Mouse (Mus musculus): ENCODE data around the gene Slc25a28.

Gene Slc25a28

GRCm38 (mm10) chr19:43674730-43675524, at the start of gene Slc25a28:
Slc25a28 (minus strand) TSS chr19:43674881.
- peak; percentile 96 to 99 for DNase-seq (ENCODE audit: low spot score in 2 of 2)

GRCm38 (mm10) chr19:43724194-43724593, 49.5 kb upstream of the Slc25a28 start:
- DNase-seq (ENCODE audit: low spot score in 2 of 2): no peak

DNA sequence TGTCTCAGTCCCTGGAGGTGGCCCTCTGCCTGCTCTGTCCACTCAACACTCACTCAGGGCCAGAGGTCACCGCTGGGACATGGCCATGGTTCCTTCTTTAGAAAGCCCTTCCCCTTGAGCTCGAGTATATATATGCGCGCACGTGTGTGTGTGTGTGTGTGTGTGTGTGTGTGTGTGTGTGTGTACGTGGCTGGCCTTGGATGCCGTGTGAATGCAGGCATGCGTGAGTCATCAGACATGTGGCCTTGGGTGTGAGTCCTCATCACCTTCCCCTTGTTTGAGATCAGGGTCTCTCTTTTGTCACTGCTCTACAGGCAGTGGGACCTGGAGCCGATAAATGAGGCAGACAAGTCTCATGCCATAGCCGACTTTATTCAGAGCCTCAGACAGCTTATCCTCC, 48.8 kb upstream of the Slc25a28 start:
- no peak for DNase-seq (ENCODE audit: low spot score in 2 of 2)

DNA sequence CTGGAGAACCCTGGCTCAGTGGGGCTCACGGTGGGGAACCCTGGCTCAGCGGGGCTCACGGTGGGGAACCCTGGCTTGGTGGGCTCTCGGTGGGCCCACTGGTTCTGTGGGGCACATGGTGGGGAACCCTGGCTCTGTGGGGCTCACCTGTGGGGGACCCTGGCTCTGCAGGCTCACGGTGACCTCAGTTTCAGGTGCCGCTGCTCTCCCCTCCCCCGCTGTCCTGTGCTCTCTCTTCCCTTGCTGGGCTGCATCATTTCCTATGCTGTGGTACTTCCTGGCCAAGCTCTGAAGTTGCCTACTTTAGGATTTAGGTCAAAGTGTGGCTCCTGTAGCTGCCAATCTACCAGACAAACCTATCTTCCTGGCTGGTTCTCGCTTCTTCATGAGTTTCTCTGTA, 48.2 kb upstream of the Slc25a28 start:
- DNase-seq (ENCODE audit: low spot score in 2 of 2): no peak

DNA sequence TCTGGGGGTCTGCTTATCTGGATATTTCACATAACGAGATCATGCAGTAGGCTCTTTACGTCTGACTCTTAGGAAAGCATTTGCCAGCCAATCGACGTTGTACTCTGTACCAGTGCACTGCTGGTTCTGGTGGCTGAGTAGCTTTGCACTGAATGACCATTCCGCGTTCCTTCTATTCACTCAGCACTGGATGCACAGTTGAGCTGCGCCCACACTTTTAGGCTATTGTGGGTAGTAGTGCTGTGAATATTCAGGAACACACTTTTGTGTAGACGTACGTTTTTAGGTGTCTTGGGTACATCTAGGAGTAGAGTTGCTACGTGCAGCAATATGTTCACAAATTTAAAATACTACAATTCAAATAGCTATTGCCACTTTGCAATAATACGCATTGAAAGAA, 45.4 kb upstream of the Slc25a28 start:
- DNase-seq (ENCODE audit: low spot score in 2 of 2): no peak

GRCm38 (mm10) chr19:43711971-43712370, 37.3 kb upstream of the Slc25a28 start:
- no peak for DNase-seq (ENCODE audit: low spot score in 2 of 2)

DNA sequence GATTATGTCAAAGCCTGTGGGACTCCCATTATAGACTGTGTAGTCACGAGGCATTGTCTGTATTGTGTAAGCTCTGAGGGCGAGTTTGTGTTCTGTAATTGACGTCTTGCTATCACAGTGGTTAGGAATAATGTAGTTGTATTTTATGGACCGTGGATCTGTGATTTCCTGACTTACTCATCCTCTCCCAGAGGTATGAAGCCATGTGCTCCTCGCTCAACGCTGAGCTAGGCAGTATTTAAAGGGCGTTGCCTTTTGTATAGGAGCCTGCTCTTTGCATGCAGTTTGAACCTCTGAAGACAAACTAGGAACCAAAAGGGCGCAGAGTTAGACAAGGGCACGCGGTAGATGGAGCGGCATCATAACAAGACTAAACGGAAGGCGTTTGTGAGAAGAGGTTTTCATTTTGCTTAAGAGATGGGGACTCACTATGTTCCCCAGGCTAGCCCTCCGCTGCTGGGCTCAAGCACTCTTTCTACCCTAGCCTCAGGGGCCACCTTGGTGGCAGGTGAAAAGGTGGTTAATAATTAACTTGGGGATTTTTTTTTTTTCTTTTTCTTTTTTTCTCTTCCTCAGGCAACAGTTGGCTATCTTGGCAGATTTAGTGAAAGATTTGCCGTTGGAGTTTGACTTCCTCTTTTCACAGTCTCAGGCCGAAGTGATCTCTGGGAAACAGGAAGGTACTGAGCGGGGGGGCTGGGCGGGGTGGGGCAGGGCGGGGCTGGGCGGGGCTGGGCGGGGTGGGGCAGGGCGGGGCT, 36.7 kb upstream of the Slc25a28 start:
- peak; percentile 34 to 40 for DNase-seq (ENCODE audit: low spot score in 2 of 2)

DNA sequence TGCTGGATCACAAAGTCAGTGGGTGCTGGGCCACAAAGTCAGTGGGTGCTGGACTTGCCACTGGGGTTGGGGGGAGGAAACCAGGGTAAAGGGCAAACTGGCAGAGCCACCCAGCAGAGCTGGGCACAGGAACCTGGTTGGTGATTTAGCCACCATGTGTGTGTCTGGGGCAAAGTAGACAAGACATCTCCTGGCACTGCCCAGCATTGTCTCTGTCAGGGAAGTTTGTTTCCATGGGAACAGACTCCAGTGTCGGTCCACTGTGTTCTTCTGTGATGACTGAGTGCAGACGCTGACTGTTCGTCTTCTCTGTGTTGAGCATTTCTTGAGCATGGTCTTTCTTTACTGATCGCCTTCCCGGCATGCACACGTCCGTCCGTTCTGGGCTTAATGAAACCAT, 34.6 kb upstream of the Slc25a28 start:
- DNase-seq (ENCODE audit: low spot score in 2 of 2): no peak

DNA sequence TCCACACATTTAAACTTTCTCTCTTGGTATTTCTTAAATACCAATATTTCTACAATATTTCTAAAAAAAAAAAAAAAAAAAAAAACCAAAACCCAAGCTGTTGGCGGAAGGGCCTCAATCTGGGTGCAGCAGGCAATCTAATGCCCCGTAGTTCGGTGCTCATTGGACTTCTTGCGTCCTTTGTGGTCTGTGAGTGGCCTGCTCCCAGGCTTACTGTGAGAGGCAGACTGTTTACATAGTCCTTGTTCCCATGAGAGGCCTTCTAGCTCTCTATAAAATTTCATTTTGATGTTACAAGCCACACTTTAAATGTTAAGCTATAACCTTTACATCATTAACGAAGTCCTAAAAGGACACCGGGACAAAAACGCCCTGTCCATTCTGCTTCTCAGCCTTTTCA, 33.5 kb upstream of the Slc25a28 start:
- DNase-seq (ENCODE audit: low spot score in 2 of 2): no peak

GRCm38 (mm10) chr19:43704787-43705497, 30.3 kb upstream of the Slc25a28 start:
- no peak for DNase-seq (ENCODE audit: low spot score in 2 of 2)

DNA sequence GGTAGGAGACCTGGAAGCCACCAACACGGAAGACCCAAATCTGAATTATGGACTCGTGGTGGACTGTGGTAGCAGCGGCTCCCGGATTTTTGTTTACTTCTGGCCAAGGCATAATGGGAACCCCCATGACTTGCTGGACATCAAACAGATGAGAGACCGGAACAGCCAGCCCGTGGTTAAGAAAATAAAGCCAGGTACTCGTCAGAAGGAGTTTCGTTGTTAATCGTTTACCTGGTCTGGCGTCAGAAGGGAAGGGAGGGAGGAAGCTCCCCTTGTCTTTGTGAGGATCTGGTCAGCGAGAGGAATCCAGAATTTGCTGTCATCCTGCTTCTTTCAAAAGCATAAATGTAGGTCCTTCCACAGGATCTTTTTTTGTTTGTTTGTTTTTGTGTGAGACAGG, 29.5 kb upstream of the Slc25a28 start:
- no peak for DNase-seq (ENCODE audit: low spot score in 2 of 2)

DNA sequence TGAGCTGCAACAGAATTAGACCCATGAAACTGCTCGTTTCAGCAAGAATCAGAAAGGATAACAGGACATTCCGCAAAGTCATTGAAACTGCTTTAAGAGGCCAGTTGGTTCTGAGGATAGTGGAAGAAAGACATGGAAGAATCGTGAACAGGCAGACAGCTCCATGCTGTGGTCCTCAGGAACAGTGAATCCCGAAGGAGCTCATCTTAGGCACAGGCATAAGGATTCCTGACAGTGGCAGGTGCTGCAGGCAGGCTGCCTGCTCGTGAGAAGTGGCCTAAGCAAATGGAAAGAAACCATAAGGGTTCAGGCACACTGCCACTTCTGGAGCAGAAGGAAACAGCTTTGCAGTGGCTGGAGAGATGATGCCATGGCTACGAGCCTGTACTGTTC, 25.1 kb upstream of the Slc25a28 start:
- no peak for DNase-seq (ENCODE audit: low spot score in 2 of 2)

- no peak for DNase-seq (ENCODE audit: low spot score in 2 of 2)
These were observed 24.5 kb upstream of the Slc25a28 start for GRCm38 (mm10) chr19:43699021-43699762.

GRCm38 (mm10) chr19:43697666-43698370, 23.1 kb upstream of the Slc25a28 start:
- no peak for DNase-seq (ENCODE audit: low spot score in 2 of 2)

DNA sequence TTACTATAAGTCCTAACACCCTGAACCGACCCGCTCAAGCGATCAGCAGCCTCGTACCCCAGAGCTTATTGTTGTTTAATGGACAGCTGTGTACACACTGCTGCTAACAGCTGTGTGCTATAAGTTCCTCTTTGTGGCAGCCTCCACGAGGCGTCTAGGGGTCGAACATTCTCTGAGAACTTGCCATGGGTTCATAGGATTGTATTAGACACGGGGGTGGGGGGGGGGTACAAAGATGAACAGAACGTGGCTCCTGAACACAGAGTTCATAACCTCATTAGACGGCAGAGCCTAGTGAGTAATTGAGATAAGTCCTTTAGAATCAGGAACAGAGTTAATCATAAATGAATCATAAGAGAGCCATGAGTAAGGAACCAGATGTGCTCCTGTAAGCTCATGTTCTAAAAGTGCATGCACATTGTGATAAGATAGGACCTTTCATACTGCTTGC, 20.9 kb upstream of the Slc25a28 start:
- DNase-seq (ENCODE audit: low spot score in 2 of 2): no peak

DNA sequence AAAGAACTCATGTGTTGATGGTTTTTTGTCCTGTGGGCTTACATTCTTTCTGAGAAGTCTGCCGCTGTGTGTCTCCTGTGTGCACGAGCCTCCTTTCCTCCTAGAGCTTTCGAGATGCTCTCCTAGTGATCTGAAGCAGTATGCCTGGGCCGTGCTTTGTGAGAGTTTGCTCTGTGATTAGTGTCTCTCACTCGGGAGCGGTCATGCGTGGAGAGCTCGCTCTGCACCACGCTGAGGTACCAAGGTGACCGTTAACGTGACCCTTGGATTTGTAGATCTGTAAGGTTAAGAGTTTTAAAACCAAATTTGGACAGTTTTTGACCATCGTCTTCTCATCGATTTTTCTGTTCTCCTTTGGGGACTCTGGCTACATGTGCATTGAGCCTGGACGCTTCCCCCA, 18.1 kb upstream of the Slc25a28 start:
- DNase-seq (ENCODE audit: low spot score in 2 of 2): no peak

GRCm38 (mm10) chr19:43689419-43690246, 15.0 kb upstream of the Slc25a28 start, which contains the start of gene Entpd7:
Entpd7 (plus strand) TSS chr19:43689672.
- peak; percentile 82 to 94 for DNase-seq (ENCODE audit: low spot score in 2 of 2)

DNA sequence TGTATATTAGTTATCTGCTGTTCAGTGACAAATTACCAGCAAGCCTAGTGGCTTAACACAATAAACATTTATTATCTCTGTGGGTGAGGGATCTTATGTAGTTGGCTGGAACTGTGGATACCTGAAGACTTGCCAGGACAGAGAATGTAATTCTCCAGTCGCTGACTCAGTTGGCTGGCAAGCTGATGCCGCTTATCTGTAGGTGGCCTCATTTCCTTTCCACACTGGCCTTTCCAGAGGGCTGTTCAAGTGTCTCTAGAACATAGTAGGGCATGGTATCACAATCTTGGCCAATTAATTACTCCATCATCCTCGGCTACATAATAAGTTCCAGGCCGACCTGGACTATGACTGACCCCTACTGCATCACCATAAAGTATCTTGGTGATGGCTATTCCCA, 6.9 kb upstream of the Slc25a28 start:
- DNase-seq (ENCODE audit: low spot score in 2 of 2): no peak

DNA sequence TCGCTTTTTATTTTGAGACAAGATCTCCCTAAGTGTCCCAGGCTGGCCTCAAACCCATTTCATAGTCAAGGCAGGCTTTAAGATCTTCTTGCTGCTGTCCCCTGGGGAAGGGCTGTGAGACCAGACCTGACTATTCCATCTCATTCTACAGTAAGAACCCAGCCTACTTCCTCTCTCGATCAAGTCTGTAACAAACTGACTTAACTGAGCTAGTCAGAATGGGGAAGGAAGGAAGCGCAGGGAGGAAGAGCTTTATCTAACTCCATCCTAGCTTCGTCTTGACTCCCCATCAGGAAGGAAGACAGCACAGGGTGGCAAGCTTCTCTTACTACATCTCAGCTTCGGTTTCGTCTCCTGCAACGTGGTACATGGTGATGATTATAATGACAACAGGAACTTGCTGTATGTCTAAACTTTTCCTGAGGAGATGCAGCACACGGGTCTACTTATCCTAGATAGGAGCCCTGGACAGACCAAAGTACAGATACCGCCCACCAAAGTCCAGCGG, 4.8 kb upstream of the Slc25a28 start:
- no peak for DNase-seq (ENCODE audit: low spot score in 2 of 2)

- DNase-seq (ENCODE audit: low spot score in 2 of 2): no peak
These were observed 3.9 kb upstream of the Slc25a28 start for GRCm38 (mm10) chr19:43678467-43679003.

All from spleen, postnatal 10 days (tissue).